Mouse (Mus musculus) ovary, adult 2 months (tissue): ENCODE measurements around the gene Tnfsf11. TPM values are rescaled to one million over a fixed set of nuclear protein-coding genes. Genes with fewer than 3 reads are reported as not detected.

Experiments
- polyA plus RNA-seq: library from polyadenylated mRNA; depleted of rRNA; stranded (reverse); fragments of >200 nt; gene quantifications from 2 replicates; pipeline ENCODE4 v1.2.3, GENCODE M21; 2012; rRNA removed

The Tnfsf11 gene
- 0.31 and 0.42 TPM in 2 replicates for polyA plus RNA-seq

GRCm38 (mm10) chr14:78307286-78308237 lies at the start of gene Tnfsf11:
TSS of gene Tnfsf11 (minus strand) at chr14:78308043.

Other genes starting within 250 kb of the Tnfsf11 start
- 3.7 and 5.1 TPM in 2 replicates for gene Fam216b, start 219.0 kb downstream of the Tnfsf11 start, polyA plus RNA-seq
- 4.2 and 4.5 TPM in 2 replicates for gene Akap11, start 228.8 kb upstream of the Tnfsf11 start, polyA plus RNA-seq